Mouse (Mus musculus): Measurements from ENCODE around the gene Pth1r.

DNA sequence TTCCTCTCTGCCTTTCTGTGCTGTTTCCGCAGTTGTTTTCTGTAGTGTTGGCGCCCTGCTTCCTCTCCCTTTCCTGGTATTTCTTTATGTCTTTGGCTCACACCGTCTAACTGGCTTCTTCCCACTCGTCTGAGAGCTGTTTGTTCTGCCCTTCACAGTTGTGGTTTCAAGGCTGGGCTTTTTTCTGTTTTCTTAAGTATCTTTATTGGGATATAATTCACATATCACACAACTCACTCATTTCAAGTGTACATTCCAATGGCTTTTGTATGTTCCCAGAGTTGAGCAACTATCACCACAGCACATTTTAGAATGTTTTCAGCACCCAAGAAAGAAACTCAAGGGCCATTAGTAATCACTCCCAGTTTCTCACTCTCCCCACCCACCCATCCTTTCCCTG is 43.5 kb upstream of the Pth1r start:
- TF ChIP-seq POLR2A (IDR thresholded peaks at IDR 0.05; ENCODE audit: borderline replicate concordance, extremely low read depth, insufficient read depth, insufficient read length, poor library complexity, severe bottlenecking), result no peak
- TF ChIP-seq CTCF (IDR thresholded peaks at IDR 0.05; ENCODE audit: borderline replicate concordance, extremely low read depth, insufficient read depth, insufficient read length), result no peak

Measured in brain, embryonic 14.5 days (tissue).